Mouse (Mus musculus) cerebellum, adult (tissue): ENCODE measurements around the gene Auts2.

Experiments
- ATAC-seq: cut with Nextera tagmentation; 2 replicates; pipeline ENCODE4 v1.9.2; 2017; ENCODE audit warnings: mild to moderate bottlenecking, moderate library complexity, mixed read lengths; ENCODE audit not compliant: insufficient number of reproducible peaks, low FRiP score, low TSS enrichment

Gene Auts2

GRCm38 (mm10) chr5:131826362-131827261 lies 716.5 kb downstream of the Auts2 start:
- ATAC-seq, result no peak

DNA sequence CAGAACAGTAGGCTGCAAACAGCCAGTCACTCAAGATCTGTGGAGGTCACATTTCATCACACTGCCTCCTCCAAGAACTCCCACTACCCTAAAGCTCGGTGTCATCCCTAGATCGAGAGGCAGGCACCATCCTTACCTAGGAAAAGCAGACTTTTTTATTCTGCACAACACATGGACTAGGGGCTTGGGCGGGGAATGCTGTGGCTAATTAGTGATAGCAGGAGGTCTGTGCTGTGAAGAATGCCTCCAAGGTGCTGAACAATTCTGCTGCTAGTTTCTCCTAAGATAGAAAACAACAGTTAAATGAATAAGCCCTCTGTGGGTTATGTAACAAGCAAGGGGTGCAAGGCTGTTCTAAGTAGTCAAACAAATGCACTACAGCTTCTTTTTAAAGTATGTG lies 717.7 kb downstream of the Auts2 start:
- no peak for ATAC-seq

DNA sequence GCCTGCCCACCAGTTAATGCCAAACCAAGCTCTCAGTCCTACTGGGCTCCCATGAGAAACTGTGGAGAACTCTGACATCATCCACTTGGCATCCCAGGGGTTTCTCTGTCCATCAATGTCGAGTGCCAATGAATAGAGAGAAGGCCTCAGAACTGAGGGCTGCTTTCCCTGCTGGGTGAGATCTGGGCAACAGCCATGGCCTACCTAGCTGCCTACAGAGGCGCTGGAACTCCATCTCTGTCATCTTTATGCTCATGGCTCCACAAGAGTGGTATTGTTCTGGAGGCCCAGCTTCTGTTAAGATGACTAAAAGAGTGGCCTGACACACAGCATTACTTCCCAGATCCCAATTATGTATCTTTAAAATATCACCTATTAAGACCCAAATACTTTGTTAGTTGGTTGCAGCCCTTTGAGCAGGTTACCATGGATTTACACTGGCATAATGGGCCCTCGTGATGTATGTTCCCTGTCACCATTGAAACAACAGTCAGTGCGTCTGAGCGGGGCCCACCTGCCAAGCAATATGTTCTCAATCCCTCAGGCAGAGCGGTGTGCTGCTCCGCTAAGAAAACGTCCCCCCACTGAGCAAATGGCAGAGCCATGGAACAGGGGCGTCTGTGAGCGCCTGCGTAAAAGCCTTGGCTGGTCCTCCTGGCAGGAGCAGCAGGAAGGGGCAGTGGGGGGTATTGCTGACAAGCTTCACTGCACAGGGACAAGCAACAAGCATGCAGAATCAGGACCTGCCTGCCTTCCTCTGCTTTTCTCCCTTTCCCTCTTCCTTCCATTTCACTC lies 718.8 kb downstream of the Auts2 start:
- peak; percentile 40; the same call in 1 of the 2 replicates for ATAC-seq

DNA sequence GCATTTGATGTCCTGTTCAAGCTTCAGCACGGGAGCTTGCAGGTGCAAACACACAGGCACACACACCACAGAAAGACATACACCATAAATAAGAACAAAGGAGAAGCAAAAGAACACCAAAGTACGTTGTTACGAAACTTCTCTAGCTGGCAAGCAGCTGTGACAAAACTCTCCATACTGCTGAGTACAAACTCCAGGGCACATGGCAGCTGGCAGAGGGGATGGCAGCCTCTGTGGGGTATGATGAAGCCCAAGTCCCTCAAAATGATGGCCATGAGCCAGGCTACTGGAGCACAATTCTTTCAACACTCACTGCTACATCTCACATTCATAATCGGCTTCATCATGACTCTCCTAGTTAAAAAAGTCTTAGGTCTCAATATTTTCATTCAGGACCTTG lies 721.7 kb downstream of the Auts2 start:
- ATAC-seq, result no peak

DNA sequence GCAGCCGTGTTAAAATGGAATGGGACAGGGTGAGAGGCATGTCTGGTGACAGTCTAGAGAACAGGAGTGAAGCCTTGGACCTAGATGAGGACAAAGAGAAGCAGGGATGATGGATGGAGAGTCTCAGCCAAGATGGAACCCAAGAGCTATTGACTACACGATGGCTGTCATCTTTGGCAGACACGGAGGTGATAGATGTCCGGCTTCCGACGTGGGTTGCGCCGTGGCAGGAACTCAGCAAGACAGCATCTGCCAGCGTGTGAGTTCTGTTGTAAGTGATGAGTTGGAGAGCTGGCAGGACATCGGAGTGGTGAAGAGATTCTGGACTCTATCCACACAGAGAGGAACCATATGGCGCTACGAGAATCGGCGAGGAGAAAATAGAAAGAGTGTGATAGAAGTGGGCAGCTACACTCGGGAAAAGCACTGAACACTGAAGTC lies 723.9 kb downstream of the Auts2 start:
- ATAC-seq, result no peak; the same call in 1 of the 2 replicates

DNA sequence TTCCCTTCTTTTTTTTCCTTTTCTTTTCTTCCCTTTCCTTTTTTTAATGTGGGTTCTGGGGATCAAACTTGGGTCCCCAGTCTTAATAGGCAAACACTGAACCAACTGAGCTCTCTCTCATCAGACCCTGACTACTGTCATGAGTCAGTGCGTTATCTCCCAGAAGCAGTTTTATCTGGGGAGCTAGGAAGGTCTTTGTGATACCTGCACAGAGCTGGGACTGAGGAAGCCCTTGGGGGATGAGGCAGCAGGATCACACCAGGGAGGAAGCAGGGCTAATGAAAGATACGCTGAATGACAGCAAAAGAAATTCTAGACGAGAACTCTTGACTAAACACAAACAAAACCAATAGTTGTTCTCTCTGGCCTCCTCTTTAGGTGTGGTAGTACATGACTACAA lies 727.6 kb downstream of the Auts2 start:
- ATAC-seq, result no peak

- ATAC-seq, result no peak
Observed at GRCm38 (mm10) chr5:131814503-131815003, 728.6 kb downstream of the Auts2 start.

- ATAC-seq, result no peak
Observed at GRCm38 (mm10) chr5:131813952-131814502, 729.1 kb downstream of the Auts2 start.

DNA sequence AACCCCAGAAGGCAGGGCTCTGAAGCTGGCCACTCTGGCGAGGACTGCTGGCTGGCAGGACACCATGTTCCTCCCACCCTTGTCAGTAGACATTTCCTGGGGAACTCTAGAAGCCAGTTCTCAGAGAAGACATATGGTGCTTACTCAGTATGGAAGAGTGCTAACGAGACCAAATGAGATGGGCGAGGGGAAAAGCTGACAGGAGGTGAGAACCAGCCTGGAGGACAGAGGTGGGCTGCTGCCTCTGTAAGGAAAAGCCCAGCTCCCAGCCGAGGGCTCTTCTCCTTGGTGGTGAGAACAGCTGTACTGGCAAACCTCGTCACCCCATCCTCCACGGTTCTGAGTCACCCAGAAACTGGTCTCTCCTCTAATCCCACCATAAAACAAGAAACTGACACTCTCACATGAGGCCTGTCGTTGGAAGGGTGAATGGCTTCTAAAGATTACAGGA lies 729.8 kb downstream of the Auts2 start:
- ATAC-seq, result no peak

DNA sequence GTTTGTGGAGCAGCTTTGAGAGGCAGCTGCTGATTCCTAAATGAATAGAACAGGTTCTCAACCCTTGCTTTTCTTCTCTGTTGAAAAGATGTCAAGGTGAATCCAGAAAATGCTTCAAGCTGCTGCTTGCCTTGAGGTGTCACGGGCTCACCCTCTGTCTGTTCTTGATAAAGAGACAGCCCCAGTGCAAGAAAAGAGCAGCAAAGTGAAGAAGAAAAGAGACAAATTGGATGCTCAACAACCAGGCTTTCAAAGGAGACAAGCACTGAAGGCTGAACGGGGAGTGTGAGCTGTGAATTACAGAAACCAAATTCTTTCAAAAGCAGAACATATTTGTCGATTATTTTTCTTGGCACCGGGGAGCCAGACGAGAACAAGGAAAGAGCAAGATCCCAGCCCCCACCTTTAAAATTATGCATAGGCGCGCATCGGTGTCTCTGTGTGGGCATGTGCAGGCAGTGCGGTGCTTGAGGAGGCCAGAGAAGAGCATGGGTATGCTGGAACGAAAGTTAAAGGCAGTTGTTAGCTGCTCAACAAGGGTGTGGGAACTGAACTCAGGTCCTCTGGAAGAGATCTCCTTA lies 730.6 kb downstream of the Auts2 start:
- ATAC-seq, result no peak

DNA sequence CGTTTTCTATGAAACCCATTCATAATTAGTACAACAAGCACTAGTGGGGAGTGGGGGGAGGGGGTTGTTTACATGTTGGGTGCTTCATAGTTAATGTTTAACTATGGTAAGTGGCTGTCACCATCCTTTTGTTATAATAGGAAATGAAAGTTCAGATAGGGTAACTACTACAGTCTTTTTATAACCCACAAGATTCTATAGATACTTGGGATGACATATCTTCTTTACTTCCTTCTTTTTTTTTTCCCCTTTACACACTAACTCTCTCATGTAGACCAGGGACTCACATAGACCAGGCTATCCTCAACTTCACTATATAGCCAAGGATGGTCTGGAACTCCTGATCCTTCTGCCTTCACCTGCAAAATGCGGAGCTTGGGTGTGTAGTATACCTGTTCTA lies 736.8 kb downstream of the Auts2 start:
- ATAC-seq, result no peak

DNA sequence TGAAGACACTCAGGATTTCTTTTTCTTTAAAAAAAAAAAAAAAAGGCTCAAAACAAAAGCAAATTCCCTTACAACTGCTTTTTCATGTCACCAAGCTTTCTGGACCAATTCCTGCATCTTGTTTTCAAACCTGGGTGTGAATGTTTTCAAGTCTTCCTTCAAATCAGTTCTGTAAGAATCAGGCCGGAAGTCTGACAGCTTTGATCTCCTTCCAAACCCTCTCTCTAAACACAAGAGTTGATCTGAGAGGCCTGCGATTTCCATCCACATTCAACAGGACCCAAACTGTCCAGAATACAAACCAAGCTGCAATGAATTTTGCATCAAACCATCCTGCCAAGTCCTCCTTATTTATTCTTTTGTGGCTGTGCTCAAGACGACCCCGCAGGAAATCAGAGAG lies 737.9 kb downstream of the Auts2 start:
- no peak for ATAC-seq

- no peak for ATAC-seq
Observed at GRCm38 (mm10) chr5:131803609-131804008, 739.5 kb downstream of the Auts2 start.

GRCm38 (mm10) chr5:131802340-131803036 lies 740.7 kb downstream of the Auts2 start:
- ATAC-seq, result no peak

GRCm38 (mm10) chr5:131801924-131802323 lies 741.2 kb downstream of the Auts2 start:
- ATAC-seq, result no peak

GRCm38 (mm10) chr5:131798373-131798772 lies 744.8 kb downstream of the Auts2 start:
- ATAC-seq, result no peak

- ATAC-seq, result no peak
Observed at GRCm38 (mm10) chr5:131797044-131797443, 746.1 kb downstream of the Auts2 start.

DNA sequence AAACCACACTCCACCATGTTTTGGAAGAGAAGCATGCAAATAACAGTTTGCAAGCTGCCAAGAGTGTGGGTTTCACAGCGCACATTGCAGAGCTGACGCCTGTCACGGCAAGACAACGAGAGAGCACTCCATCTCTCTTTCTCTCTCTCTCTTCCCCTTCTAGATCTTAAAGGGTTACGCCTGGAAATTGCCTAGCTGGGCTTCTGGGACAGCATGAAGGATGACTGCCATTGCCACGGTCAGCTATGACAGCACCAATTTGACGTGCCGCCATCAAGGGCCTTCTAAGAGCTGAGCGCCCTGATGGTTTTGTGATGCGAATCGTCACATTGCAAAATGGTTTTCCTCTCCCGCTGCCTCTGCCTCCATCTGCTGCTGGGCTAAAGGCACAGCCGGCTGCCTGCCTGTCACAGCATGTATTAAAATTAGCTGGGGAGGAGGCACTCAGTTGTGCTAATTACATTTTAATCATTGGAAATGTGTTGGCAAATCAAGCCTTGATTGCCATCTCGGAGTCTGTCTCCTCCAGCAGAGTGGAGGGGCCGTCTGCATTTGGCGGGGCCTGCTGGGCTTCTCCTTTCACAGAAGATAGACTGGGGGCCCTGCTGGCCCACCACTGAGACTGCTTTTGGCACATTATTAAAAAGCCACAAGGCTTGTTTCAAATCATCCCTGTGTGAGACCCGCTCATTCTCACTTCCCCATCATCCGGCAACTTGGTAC lies 748.6 kb downstream of the Auts2 start:
- ATAC-seq, result peak; percentile 70; the same call in 1 of the 2 replicates

DNA sequence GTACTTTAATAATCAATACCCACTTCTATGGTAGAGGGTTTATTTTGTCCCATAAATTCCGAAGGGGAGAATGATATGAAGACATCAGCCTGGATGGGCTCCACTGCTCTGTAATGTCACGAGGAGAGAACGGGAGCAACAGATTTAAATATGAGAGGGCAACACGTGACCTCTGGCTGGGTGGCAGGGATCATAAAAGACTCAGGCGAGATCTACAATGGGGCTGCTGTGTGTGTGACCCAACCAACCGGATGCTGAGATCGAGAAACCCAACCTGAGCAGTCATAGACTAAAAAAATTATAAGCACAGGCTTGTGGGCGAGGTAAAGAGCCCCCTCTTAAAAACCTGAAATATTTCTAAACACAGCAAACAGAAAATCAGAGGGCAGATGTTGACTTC lies 753.5 kb downstream of the Auts2 start:
- ATAC-seq, result no peak
